Mouse (Mus musculus) testis, postnatal 14 days (tissue): ENCODE measurements around the gene Zfp658.

Experiments
- DNase-seq: peaks from one replicate; pipeline ENCODE4 v3.0.0; 2021; ENCODE audit warnings: low spot score

Zfp658 gene

GRCm38 (mm10) chr7:43580526-43580925 is 18.5 kb downstream of the Zfp658 start:
- DNase-seq, result no peak

GRCm38 (mm10) chr7:43584790-43585189 is 22.7 kb downstream of the Zfp658 start:
- DNase-seq, result no peak

GRCm38 (mm10) chr7:43601884-43602283 is 39.8 kb downstream of the Zfp658 start:
- no peak for DNase-seq

- peak; percentile 72 for DNase-seq
Measured at GRCm38 (mm10) chr7:43606896-43607742, 45.1 kb downstream of the Zfp658 start, which contains the start of gene Zfp819. TSS of gene Zfp819 (plus strand) at chr7:43607169.

GRCm38 (mm10) chr7:43607743-43608287 is 45.8 kb downstream of the Zfp658 start:
- no peak for DNase-seq

GRCm38 (mm10) chr7:43608316-43608824 is 46.3 kb downstream of the Zfp658 start:
- DNase-seq, result no peak

- no peak for DNase-seq
Measured at GRCm38 (mm10) chr7:43613816-43614551, 51.9 kb downstream of the Zfp658 start.

- no peak for DNase-seq
Measured at GRCm38 (mm10) chr7:43622927-43623326, 60.9 kb downstream of the Zfp658 start.

- DNase-seq, result no peak
Measured at GRCm38 (mm10) chr7:43623819-43624218, 61.8 kb downstream of the Zfp658 start.
